Mouse (Mus musculus) CH12F3 (cell line): Measurements from ENCODE around the gene Snrpg.
"Not testable (repeated sequence)": the region's sequence is repeated elsewhere in the genome, so short reads cannot be mapped to it uniquely, and the experiment has no call there.

Experiments used
- in situ Hi-C: fragments of 300-500 bp; cut with MboI; formaldehyde crosslinking; loops from 2 replicates; pipeline ENCODE4 v1.14.3; 2020; ENCODE audit warnings: low sequenced_read_pairs

Gene Snrpg

DNA sequence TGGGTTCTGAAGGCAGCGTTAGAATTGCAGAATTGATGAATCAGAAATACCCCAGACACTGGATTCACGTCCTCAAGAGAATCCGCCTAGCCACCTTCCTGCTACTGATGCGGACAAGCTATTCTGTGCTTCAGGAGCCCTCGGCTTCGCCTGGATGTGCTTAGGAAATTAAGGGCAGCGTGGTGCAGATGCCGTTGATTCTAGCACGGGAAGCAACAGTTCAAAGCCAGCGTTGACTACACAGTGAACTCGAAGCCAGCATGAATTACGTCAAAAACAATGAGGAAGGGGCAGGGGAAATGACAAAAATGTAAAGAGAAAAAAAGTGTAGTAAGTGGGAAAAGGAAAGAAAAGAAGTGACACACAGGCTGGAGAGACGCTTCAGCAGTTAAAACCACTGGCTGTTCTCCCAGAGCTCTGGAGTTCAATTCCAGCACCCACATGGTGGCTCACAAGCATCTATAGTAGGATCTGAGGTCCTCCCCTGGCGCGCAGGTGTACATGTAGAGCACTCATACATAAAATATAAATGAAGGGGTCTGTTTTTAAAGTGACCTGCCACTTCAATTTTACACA, at the start of gene Snrpg:
TSS of gene Snrpg (plus strand) at position 541 of the 576 bp plus-strand sequence.
- in situ Hi-C loops, result loop anchor here (25.0 kb wide), 1 partner anchor 434 kb away; no protein-coding TSS in a partner anchor

DNA sequence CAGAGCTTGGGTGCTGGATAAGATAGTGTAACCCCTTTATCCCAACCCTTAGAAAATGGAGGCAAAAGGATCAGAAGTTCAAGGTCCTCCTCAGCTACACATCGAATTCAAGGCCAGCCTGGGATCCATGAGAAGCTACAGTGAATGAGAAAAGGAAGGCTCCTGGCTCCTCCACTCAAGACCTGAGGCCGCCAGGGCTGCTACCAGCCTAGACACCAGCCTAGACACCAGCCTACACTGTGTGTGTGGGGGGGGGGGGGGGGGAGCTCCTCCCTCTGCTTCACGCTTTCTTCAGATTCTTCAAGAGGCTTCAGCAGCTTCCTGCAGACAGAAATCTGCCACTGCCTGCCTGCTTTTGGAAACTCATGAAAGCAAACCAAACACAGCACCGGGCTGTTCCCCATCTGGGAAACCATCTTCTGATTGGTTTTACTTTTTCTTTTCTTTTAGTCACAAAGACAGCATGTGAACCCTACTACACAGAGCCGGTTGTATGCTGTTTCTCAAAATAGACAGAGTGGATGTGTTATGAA, 49.0 kb upstream of the Snrpg start:
- in situ Hi-C loops, result no loop called here

DNA sequence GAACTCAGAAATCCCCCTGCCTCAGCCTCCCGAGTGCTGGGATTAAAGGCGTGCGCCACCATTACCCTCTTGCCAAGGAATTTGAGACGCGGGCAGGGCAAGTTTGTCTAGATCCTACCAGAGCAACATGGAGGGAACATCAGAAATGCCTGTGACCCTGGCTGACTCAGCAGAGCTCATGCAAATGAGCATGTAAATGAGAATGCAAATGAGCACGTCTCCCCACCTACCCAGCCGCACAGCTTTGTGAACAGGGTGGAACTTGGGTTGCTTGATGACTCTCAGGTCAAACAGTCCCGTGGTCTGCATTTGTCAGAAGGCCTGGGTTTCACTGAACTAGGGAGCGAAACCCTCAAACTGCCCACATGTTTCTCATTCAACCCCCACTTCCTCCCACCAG, 48.1 kb upstream of the Snrpg start:
- in situ Hi-C loops, result no loop called here

DNA sequence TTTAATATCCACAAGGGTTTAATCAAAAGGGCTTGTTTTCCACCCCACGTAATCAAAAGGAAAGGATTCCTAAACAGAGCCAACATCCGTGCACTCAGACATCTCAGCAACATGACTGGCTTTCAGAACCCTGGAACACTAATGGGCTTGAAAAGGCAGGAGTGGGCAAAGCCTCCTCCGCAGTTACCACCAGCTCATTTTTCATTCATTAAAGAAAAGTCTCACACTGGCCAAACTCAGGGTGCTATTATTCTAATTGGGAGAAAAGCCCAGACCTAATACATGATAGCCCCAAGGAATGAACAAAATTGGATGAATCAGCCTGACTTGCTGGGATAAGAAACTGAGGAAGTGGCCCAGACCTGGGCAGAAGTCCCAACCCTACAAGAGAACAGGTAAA, 46.7 kb upstream of the Snrpg start:
- in situ Hi-C loops, result no loop called here

DNA sequence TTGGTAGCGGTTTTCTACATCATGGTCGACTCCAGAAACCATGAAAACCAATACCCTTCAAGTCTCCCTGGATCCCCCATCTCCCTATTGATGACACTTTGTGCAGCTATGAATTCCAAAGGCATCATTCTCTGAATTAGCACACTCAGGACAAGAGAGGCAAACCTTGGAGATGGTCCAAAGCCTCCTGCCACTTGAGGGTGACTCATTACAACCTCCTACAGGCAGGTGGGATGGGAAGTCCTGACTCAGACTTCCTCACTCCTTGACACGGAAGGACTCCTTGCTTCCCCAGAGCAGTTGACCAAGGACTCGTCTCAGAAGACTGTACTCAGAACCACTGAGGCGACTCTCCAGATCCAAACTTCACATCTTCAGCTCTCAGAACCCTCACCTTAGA, 45.5 kb upstream of the Snrpg start:
- in situ Hi-C loops, result no loop called here

DNA sequence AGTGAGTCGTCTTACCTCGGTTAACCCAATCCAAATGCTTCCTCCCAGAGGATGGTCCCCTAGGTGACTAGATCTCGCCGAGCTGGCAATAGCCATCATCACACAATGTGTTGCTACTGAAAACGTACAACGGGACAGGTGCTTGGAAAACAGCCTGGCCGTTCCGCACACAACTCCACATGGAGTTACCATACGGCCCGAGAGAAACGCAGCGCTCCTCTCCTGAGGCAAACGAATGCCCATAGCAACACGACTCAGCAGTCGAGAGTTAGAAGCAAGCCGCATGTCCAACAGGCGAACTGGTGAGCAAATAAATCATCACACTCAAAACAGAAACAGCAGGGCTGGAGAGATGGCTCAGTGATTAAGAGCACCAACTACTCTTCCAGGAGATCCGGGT, 44.2 kb upstream of the Snrpg start:
- in situ Hi-C loops, result no loop called here

DNA sequence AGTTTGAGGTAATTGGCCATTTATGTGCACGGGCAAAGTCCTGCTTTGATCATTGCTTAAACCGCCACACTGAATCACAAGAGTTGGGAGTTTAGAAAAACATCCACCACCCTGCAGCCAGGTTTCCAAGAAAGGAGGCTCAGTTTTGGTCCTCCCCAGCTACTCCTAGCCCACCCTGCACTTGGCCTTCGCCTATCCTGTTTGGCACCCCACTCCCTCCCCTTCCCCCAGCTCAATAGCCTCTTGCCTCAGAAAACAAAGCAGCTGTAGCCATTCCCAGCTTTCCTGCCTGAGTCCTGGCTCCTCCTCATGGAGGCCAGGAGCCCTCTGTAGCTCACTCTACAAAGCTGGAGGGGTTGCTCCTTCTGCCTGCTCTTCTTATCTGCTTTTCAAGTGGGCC, 42.7 kb upstream of the Snrpg start:
- in situ Hi-C loops, result no loop called here

DNA sequence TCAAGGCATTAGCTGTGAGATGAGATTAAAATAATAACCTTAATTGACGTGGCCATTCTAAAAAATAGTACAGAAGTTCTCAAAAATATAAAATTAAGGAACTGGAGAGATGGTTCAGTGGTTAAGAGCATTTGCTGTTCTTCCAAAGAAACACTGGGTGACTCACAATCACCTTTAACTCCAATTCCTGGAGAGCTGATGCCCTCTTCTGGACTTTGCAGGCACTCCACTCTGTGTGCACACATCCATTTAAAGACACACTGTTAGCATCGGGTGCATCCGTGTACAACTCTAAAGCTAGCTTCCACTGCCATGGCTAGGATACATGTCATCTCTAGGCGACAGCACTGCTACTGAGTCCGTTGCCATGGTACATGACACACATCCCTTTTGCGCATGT, 41.2 kb upstream of the Snrpg start:
- in situ Hi-C loops, result no loop called here

DNA sequence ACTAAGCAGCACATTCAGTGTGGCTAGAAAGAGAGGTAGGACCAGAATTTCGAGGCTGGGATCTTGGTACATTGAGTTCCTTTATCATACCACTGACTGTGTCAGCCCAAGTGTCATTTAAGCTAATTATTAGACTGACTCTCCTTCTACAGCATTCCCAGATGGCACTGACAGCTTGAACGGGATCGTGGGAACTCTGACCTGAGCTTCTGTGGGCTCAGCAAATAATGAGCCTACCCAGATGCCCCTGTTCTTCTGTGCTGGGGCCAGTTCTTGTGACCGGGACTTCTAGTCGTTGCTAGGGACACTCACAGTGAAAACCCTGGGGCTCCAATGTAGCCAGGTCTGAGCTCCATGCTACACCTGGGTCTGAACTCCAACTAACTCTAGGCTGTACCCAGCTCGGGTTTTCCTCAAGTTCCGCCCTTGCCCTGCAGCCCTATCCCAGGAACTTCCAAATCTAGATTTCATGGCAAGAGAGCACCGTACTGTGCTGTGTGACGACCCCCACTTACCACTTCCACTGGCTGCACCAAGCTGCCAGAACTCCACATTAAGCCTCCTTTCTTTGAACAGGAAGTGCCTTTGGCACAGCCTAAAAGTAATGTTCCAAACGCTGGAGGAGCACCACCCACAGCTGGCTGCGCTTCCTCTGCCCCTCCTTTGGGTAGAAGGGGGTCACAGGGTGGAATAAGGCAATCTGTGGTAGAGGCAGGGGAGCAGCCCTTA, 35.8 kb upstream of the Snrpg start:
- in situ Hi-C loops, result no loop called here

DNA sequence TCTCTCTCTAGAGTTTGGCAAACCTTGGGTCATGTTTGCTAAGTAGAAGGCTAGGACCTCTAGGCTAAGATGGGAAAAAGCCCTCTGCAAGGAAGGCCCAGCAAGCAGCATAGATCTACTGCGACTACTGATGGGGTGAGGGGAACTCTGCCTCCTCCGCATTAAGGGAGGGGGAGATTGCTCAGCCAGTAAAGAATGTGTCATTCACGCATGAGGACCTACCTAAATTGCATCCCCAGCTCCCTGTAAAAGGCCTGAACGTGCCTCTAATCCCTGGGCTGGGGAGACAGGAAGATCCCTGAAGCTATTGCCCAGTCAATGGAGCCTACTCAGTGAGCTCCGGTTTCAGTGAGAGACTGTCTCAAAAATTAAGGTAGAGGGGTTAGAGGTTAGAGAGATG, 35.2 kb upstream of the Snrpg start:
- in situ Hi-C loops, result no loop called here

DNA sequence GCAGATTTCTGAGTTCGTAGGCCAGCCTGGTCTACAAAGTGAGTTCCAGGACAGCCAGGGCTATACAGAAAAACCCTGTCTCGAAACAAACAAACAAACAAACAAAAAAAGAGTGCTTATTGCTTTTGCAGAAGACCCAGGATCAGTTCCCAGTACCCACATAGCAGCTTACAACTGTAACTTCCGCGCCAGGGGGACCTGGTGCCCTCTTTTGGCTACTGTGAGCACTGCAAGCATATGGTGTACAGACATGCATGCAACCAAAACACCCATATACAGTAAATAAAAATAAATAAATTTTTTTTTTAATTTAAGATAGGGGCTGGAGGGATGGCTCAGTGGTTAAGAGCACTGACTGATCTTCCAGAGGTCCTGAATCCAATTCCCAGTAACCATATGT, 34.8 kb upstream of the Snrpg start:
- in situ Hi-C loops, result not testable (repeated sequence)

DNA sequence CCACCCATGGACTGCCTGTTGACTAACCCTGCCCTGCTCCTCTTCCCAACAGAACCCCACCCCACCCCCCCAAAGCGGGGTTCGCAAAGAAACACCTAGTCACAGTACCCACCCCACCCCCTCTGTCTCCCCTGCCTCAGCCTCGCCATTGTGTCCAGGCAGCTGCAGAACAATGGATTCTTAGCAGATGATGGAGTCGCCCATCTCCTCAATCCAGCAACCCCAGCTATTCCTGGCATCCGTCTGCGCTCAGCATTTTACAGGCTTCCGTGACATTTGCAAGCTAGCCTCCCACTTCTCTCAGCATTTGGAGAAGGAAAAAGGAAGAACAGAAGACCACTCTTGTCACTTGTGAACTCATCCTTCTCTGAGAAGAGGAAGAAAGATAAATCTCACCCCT, 27.4 kb upstream of the Snrpg start:
- in situ Hi-C loops, result no loop called here

DNA sequence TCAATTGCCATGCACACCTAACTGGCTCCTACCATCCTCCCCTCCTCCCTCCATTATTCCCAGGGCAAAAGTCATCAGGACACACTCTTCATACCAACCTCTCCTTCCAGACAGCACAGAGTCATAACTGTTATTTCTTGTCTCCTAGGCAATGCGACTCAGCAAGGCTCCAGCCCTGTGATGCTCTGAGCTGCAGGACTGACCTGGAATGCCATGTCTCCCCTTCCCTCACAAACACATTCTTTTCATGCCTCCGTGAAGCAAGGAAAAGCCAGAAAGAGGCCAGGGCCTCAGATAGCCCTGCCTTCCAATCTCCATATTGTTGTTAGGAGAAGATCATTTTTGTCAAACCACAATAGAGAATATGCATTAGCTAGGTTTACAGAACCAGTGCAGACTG, 25.0 kb upstream of the Snrpg start:
- in situ Hi-C loops, result no loop called here

DNA sequence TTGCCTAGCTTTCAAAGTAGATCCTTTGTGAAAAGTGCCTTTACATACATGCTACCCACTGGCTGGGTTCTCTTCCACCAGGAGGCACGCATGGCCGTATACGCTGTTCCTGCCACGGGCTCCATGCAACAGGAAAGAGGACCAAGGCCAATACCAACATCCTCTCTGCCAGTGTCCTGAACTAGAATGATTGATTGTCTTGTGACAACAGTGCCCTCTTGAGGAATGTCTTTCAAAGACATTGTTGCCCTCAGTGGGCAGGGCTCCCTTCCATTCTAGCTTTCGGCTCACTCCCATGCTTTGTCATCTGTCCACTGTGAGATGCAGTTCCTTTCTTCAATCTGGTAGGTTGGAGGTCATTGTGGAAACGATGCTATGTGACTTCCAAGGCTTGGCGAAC, 21.8 kb upstream of the Snrpg start:
- in situ Hi-C loops, result no loop called here

DNA sequence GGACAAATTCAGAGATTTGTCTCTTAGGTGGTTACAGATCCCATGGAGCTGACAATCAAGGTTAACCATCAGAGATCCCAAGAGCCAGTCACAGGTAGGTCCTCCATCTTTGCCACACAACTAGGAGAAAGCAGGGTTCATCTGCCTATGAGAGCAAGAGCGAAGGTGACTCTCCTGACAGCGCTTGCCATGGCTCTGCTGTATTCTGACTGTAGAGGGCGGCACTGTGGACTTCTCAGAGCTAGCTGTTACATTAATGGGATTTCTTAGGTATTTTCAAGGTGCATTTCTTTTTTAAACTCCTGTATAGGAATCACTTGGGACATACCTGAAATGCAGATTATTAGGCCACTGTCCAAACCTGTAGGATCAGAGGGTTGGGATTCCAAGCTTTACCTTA, 16.2 kb upstream of the Snrpg start:
- in situ Hi-C loops, result loop anchor here (25.0 kb wide), 1 partner anchor 418 kb away; no protein-coding TSS in a partner anchor

DNA sequence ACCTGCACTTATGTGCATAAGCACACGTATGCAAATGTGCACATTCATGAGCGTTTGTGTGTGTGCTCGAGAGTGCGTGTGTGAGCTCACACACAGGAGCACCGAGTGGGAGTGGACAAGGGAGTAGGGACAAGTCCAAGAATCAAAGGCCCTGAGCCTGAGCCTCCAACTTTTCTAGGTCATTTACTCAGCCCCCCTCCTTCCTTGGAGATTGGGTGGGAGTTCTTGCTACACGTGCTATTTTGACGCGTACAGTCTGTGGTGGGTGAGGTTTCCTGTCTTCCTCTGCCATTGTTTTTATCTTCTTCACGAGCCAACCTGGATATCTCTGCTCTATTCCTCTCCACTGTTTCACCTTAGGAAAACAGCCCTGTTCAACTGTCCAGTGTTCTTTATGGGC, 14.1 kb upstream of the Snrpg start:
- in situ Hi-C loops, result loop anchor here (25.0 kb wide), 1 partner anchor 420 kb away; no protein-coding TSS in a partner anchor

DNA sequence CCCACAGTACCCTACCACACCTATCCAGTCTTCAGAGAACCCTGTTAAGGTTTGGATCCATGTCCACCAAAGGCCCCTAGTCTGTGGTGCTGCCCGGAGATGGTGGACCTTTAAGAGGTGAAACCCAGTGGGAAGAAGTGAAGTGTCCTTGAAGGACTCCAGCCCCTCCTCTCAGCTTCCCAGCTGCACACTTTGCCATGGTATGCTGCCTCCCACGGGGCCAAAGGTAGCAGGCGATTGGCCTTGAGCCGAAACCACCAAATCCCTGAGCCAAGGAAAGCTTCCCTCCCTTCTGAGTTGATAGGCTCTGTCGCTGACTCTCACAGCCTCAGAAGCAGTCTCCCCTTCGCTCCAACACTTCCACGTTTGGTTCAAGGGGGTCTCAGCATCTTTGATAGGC, 10.4 kb upstream of the Snrpg start:
- in situ Hi-C loops, result loop anchor here (5.0 to 25.0 kb wide), 2 partner anchors 233 to 423 kb away; no protein-coding TSS in a partner anchor

DNA sequence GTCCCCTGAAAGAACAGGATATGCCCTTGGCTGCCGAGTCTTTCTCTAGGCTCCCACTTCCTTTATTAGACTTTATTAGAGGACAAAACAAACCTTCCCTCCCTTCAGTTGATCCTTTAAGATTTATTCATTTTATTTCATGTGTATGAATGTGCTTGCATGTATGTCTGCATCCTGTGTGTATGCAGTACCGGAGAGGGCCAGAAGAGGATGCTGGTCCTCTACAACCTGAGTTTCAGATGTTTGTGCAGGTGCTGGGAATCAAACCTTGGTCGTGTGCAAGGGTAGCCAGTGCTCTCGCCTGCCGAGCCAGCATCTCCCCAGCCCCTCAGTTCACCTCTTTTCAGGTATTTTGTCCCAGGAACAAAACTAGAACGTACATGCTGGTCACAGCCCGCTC, 9.7 kb upstream of the Snrpg start:
- in situ Hi-C loops, result loop anchor here (5.0 to 25.0 kb wide), 2 partner anchors 234 to 424 kb away; no protein-coding TSS in a partner anchor

DNA sequence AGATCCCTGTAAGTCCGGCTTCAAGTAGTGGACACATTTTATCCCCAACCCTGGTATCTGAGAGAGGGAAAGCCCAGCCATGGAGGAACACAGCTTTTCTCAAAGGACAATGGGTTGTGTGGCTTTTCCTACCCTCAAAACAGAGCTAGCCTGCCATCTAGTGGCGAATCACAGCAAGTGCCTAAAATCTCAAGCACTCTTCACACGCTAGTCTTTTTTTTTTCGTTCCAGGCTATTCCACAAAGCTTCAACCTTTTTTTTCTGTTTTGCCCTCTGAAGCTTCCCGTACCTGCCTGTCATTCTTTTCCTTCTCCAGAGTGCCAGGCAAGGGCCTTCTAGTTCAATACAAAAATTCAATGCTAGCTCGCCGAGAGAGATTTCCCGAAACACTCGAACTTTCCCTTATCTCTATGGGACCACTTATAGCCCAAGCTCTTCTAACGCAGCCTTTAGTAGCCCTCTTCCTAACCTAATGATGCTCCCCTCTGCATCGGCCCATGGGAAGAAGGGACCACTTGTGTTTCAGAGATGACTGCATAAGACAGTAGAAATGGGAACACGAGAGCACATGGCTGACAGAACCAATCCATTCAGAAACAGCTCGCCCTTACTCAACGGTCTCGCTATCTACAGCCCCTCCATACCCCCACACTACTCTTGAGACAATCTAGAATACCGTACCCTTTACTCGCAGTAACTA, 6.5 kb upstream of the Snrpg start:
- in situ Hi-C loops, result loop anchor here (5.0 to 25.0 kb wide), 2 partner anchors 237 to 427 kb away; no protein-coding TSS in a partner anchor

DNA sequence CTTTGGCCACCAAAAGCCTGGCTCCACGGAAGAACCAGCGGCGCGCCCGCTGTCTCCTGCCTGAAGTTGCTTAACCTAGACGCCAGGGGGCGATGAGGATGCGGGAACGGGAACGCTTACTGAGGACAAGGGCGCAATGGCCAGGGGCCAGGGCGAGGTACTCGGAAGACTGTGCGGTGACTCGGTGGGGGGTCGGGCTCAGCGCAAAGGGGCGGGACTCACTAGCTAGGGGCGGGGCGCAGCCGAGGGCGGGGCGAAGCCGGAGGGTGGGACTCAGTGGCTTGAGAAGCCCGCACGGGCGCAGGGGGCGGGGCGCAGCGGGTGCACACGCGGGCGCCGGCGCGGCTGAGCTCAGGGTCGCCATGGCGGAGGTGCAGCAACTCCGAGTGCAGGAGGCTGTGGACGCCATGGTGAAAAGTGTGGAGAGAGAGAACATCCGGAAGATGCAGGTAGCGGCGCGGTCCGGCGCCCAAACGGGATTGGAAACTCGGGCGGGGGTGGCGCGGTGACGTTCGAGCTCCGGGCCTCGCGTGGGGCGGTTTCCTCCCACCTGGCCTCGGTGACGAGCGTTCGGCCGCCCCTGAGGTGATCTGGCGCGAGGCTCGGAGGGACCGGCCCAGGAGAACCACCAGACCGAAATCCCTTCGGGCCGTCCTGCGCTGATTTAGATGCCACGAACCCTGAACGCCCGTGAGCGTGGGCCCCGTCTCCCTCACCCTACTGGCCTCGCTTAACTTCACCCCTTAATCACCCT, 5.6 kb upstream of the Snrpg start, which contains the start of gene Fam136a:
TSS of gene Fam136a (plus strand) at position 276 of the 754 bp plus-strand sequence.
- in situ Hi-C loops, result loop anchor here (25.0 kb wide), 1 partner anchor 428 kb away; no protein-coding TSS in a partner anchor
